Mouse (Mus musculus): ENCODE results near the gene Spns3. TPM values are rescaled to one million over a fixed set of nuclear protein-coding genes. Genes with fewer than 3 reads are reported as not detected.
"Not testable (repeated sequence)": the region's sequence is repeated elsewhere in the genome, so short reads cannot be mapped to it uniquely, and the experiment has no call there.

The Spns3 gene
- polyA plus RNA-seq, 1 experiment = 8.5 TPM

- no peaks in the 10 kb centered on the region for H3K27me3 ChIP-seq (ENCODE audit: control insufficient read depth, insufficient read depth, low read length)
- no peaks in the 10 kb centered on the region for H3K36me3 ChIP-seq (ENCODE audit: control insufficient read depth, insufficient read depth, low read length)
- no peak overlapping the region for H3K27ac ChIP-seq (ENCODE audit: insufficient read depth, low read depth, low read length)
- no peak for TF ChIP-seq POLR2A (IDR thresholded peaks at IDR 0.05; ENCODE audit: low read depth, low read length)
- TF ChIP-seq CTCF (IDR thresholded peaks at IDR 0.05; ENCODE audit: extremely low read depth, insufficient read length, insufficient replicate concordance, low read depth, low read length) = no peak
- no peaks in the 10 kb centered on the region for H3K4me1 ChIP-seq (ENCODE audit: control insufficient read depth, insufficient read depth, insufficient read length, low read length)
- WGBS = 76% methylated on average over 2 of the region's 2 CpGs
- no peak overlapping the region for H3K4me3 ChIP-seq (ENCODE audit: low read depth, low read length)
These were observed 6.6 kb upstream of the Spns3 start for GRCm38 (mm10) chr11:72556953-72557352.

GRCm38 (mm10) chr11:72556470-72556869 lies 6.2 kb upstream of the Spns3 start:
- H3K4me1 ChIP-seq (ENCODE audit: control insufficient read depth, insufficient read depth, insufficient read length, low read length) = no peaks in the 10 kb centered on the region
- H3K4me3 ChIP-seq (ENCODE audit: low read depth, low read length) = no peak overlapping the region
- H3K36me3 ChIP-seq (ENCODE audit: control insufficient read depth, insufficient read depth, low read length) = no peaks in the 10 kb centered on the region
- H3K27ac ChIP-seq (ENCODE audit: insufficient read depth, low read depth, low read length) = no peak overlapping the region
- no peaks in the 10 kb centered on the region for H3K27me3 ChIP-seq (ENCODE audit: control insufficient read depth, insufficient read depth, low read length)
- TF ChIP-seq CTCF (IDR thresholded peaks at IDR 0.05; ENCODE audit: extremely low read depth, insufficient read length, insufficient replicate concordance, low read depth, low read length) (no peak), POLR2A (IDR thresholded peaks at IDR 0.05; ENCODE audit: low read depth, low read length) (no peak)
- WGBS = 91% methylated on average over 4 of the region's 4 CpGs

GRCm38 (mm10) chr11:72551531-72552105 lies 1.3 kb upstream of the Spns3 start:
- WGBS = 19% methylated on average over 7 of the region's 7 CpGs
- Histone ChIP-seq H3K4me1 (ENCODE audit: control insufficient read depth, insufficient read depth, insufficient read length, low read length) (no peaks in the 10 kb centered on the region), H3K27ac (ENCODE audit: insufficient read depth, low read depth, low read length) (no peak overlapping the region), H3K4me3 (ENCODE audit: low read depth, low read length) (no peak overlapping the region), H3K36me3 (ENCODE audit: control insufficient read depth, insufficient read depth, low read length) (no peaks in the 10 kb centered on the region), H3K27me3 (ENCODE audit: control insufficient read depth, insufficient read depth, low read length) (no peaks in the 10 kb centered on the region)
- TF ChIP-seq CTCF (IDR thresholded peaks at IDR 0.05; ENCODE audit: extremely low read depth, insufficient read length, insufficient replicate concordance, low read depth, low read length) (no peak), POLR2A (IDR thresholded peaks at IDR 0.05; ENCODE audit: low read depth, low read length) (no peak)

GRCm38 (mm10) chr11:72547181-72547580 lies 3.1 kb downstream of the Spns3 start:
- 79% methylated on average over 3 of the region's 3 CpGs for WGBS
- Histone ChIP-seq H3K27me3 (ENCODE audit: control insufficient read depth, insufficient read depth, low read length) (no peaks in the 10 kb centered on the region), H3K27ac (ENCODE audit: insufficient read depth, low read depth, low read length) (no peak overlapping the region), H3K36me3 (ENCODE audit: control insufficient read depth, insufficient read depth, low read length) (no peaks in the 10 kb centered on the region), H3K4me1 (ENCODE audit: control insufficient read depth, insufficient read depth, insufficient read length, low read length) (no peaks in the 10 kb centered on the region), H3K4me3 (ENCODE audit: low read depth, low read length) (no peak overlapping the region)
- TF ChIP-seq CTCF (IDR thresholded peaks at IDR 0.05; ENCODE audit: extremely low read depth, insufficient read length, insufficient replicate concordance, low read depth, low read length) = no peak
- no peak for TF ChIP-seq POLR2A (IDR thresholded peaks at IDR 0.05; ENCODE audit: low read depth, low read length)

GRCm38 (mm10) chr11:72544716-72545115 lies 5.6 kb downstream of the Spns3 start:
- Histone ChIP-seq H3K4me3 (ENCODE audit: low read depth, low read length) (no peak overlapping the region), H3K4me1 (ENCODE audit: control insufficient read depth, insufficient read depth, insufficient read length, low read length) (peaks cover 10% of the 10 kb centered on the region), H3K27me3 (ENCODE audit: control insufficient read depth, insufficient read depth, low read length) (no peaks in the 10 kb centered on the region), H3K36me3 (ENCODE audit: control insufficient read depth, insufficient read depth, low read length) (no peaks in the 10 kb centered on the region), H3K27ac (ENCODE audit: insufficient read depth, low read depth, low read length) (no peak overlapping the region)
- WGBS = 50% methylated on average over 7 of the region's 7 CpGs
- TF ChIP-seq CTCF (IDR thresholded peaks at IDR 0.05; ENCODE audit: extremely low read depth, insufficient read length, insufficient replicate concordance, low read depth, low read length) = no peak

- not testable (repeated sequence) for H3K4me3 ChIP-seq (ENCODE audit: low read depth, low read length); H3K27ac ChIP-seq (ENCODE audit: insufficient read depth, low read depth, low read length); H3K27me3 ChIP-seq (ENCODE audit: control insufficient read depth, insufficient read depth, low read length); H3K36me3 ChIP-seq (ENCODE audit: control insufficient read depth, insufficient read depth, low read length)
- peaks cover 10% of the 10 kb centered on the region for H3K4me1 ChIP-seq (ENCODE audit: control insufficient read depth, insufficient read depth, insufficient read length, low read length)
- 97% methylated on average over 1 of the region's 1 CpGs for WGBS
These were observed 6.6 kb downstream of the Spns3 start for GRCm38 (mm10) chr11:72543692-72544091.

- no peaks in the 10 kb centered on the region for H3K36me3 ChIP-seq (ENCODE audit: control insufficient read depth, insufficient read depth, low read length)
- 82% methylated on average over 1 of the region's 1 CpGs for WGBS
- no peaks in the 10 kb centered on the region for H3K27me3 ChIP-seq (ENCODE audit: control insufficient read depth, insufficient read depth, low read length)
- H3K4me1 ChIP-seq (ENCODE audit: control insufficient read depth, insufficient read depth, insufficient read length, low read length) = peaks cover 20% of the 10 kb centered on the region
- TF ChIP-seq POLR2A (IDR thresholded peaks at IDR 0.05; ENCODE audit: low read depth, low read length) (no peak), CTCF (IDR thresholded peaks at IDR 0.05; ENCODE audit: extremely low read depth, insufficient read length, insufficient replicate concordance, low read depth, low read length) (no peak)
- H3K4me3 ChIP-seq (ENCODE audit: low read depth, low read length) = no peak overlapping the region
- H3K27ac ChIP-seq (ENCODE audit: insufficient read depth, low read depth, low read length) = no peak overlapping the region
These were observed 7.7 kb downstream of the Spns3 start for GRCm38 (mm10) chr11:72542586-72542985.

- H3K27ac ChIP-seq (ENCODE audit: insufficient read depth, low read depth, low read length) = no peak overlapping the region
- H3K4me3 ChIP-seq (ENCODE audit: low read depth, low read length) = no peak overlapping the region
- 73% methylated on average over 10 of the region's 10 CpGs for WGBS
- peaks cover 23% of the 10 kb centered on the region for H3K4me1 ChIP-seq (ENCODE audit: control insufficient read depth, insufficient read depth, insufficient read length, low read length)
- no peaks in the 10 kb centered on the region for H3K27me3 ChIP-seq (ENCODE audit: control insufficient read depth, insufficient read depth, low read length)
- TF ChIP-seq POLR2A (IDR thresholded peaks at IDR 0.05; ENCODE audit: low read depth, low read length) (no peak), CTCF (IDR thresholded peaks at IDR 0.05; ENCODE audit: extremely low read depth, insufficient read length, insufficient replicate concordance, low read depth, low read length) (no peak)
- no peaks in the 10 kb centered on the region for H3K36me3 ChIP-seq (ENCODE audit: control insufficient read depth, insufficient read depth, low read length)
These were observed 8.4 kb downstream of the Spns3 start for GRCm38 (mm10) chr11:72541928-72542327.
